Mouse (Mus musculus) CD8-positive naive resting alpha-beta T cell, adult 2 months (primary cell): ENCODE data around the gene Pim2.
"Not testable (repeated sequence)": the region's sequence is repeated elsewhere in the genome, so short reads cannot be mapped to it uniquely, and the experiment has no call there.

Experiments used
- DNase-seq, 2 experiments: peaks; one replicate each; pipeline ENCODE4 v3.0.0; 2022; ENCODE audit warnings: low read depth in 2 of 2, low spot score in 2 of 2

The Pim2 gene

GRCm38 (mm10) chrX:7904441-7904840 is 26.4 kb downstream of the Pim2 start:
- DNase-seq, result no peak

GRCm38 (mm10) chrX:7907735-7908134 is 29.7 kb downstream of the Pim2 start, which contains the start of gene Gm10491:
Gene Gm10491 (minus strand): TSS chrX:7907835.
- no peak for DNase-seq

GRCm38 (mm10) chrX:7909242-7909641 is 31.2 kb downstream of the Pim2 start, which contains the start of gene Gm10490:
Gene Gm10490 (plus strand): TSS chrX:7909542.
- DNase-seq, result not testable (repeated sequence)

GRCm38 (mm10) chrX:7910473-7910872 is 32.4 kb downstream of the Pim2 start:
- no peak for DNase-seq

GRCm38 (mm10) chrX:7915669-7916068 is 37.6 kb downstream of the Pim2 start:
- peak in 1 of 2 experiments; percentile 24 for DNase-seq

- not testable (repeated sequence) for DNase-seq
Observed at GRCm38 (mm10) chrX:7917960-7918359, 39.9 kb downstream of the Pim2 start.

- no peak for DNase-seq
Observed at GRCm38 (mm10) chrX:7919601-7920383, 41.7 kb downstream of the Pim2 start, which contains the start of gene Pcsk1n. Gene Pcsk1n (plus strand): TSS chrX:7919822.

GRCm38 (mm10) chrX:7922032-7922431 is 44.0 kb downstream of the Pim2 start:
- no peak for DNase-seq

- no peak for DNase-seq
Observed at GRCm38 (mm10) chrX:7926266-7926665, 48.2 kb downstream of the Pim2 start.

GRCm38 (mm10) chrX:7927116-7927515 is 49.1 kb downstream of the Pim2 start:
- DNase-seq, result no peak

GRCm38 (mm10) chrX:7928270-7928790 is 50.3 kb downstream of the Pim2 start, which contains the start of gene Eras:
Gene Eras (minus strand): TSS chrX:7928607.
- DNase-seq, result no peak
